Mouse (Mus musculus) erythroblast, embryonic 14.5 days (primary cell): ENCODE measurements at regions not wholly inside any gene's neighbourhood (a gene's known extent, or its start where the extent isn't known, plus 50 kb on each side); places are given as distances from the start of the nearest gene placed in this dataset.

Experiments used
- GATA1 ChIP-seq: IDR thresholded peaks from 2 replicates; pipeline ENCODE4 v1.6.1; 2012; ENCODE audit warnings: low read length, inconsistent platforms, mixed read lengths
- TAL1 ChIP-seq: IDR thresholded peaks from 3 replicates; pipeline ENCODE4 v1.6.1; 2012; ENCODE audit warnings: low read length, inconsistent platforms, mixed read lengths

GRCm38 (mm10) chr10:98318416-98318815 is 591.9 kb upstream of the C030005K15Rik start:
- TF ChIP-seq TAL1 (no peak), GATA1 (no peak)
